Mouse (Mus musculus) heart, embryonic 12.5 days (tissue): ENCODE results near the gene Phf14. TPM values are rescaled to one million over a fixed set of nuclear protein-coding genes. Genes with fewer than 3 reads are reported as not detected.

Experiments used
- ATAC-seq: fragments of 200-750 bp; cut with Nextera tagmentation; 2 replicates; pipeline ENCODE4 v1.8.0; 2017; ENCODE audit warnings: moderate TSS enrichment, moderate library complexity; ENCODE audit not compliant: insufficient number of reproducible peaks, low FRiP score
- H3K27ac ChIP-seq: fragments of 300-500 bp; sonication (generic); 2 replicates; pipeline ENCODE4 v1.5.1; 2016; ENCODE audit warnings: mild to moderate bottlenecking, moderate library complexity; ENCODE audit not compliant: poor library complexity, severe bottlenecking
- H3K27me3 ChIP-seq: fragments of 300-500 bp; sonication (generic); replicated peaks from 2 replicates; pipeline ENCODE4 v1.6.1; 2016; ENCODE audit warnings: mild to moderate bottlenecking, moderate library complexity
- H3K36me3 ChIP-seq: fragments of 300-500 bp; sonication (generic); 2 replicates; pipeline ENCODE4 v1.6.1; 2016; ENCODE audit warnings: mild to moderate bottlenecking, moderate library complexity
- H3K4me1 ChIP-seq: fragments of 300-500 bp; sonication (generic); replicated peaks from 2 replicates; pipeline ENCODE4 v1.6.1; 2016; ENCODE audit warnings: mild to moderate bottlenecking
- H3K4me2 ChIP-seq: fragments of 300-500 bp; sonication (generic); 2 replicates; pipeline ENCODE4 v1.6.1; 2016; ENCODE audit warnings: mild to moderate bottlenecking, moderate library complexity
- H3K4me3 ChIP-seq: fragments of 300-500 bp; sonication (generic); 2 replicates; pipeline ENCODE4 v1.5.1; 2016; ENCODE audit warnings: mild to moderate bottlenecking
- H3K9ac ChIP-seq: fragments of 300-500 bp; sonication (generic); 2 replicates; pipeline ENCODE4 v1.6.1; 2016; ENCODE audit warnings: mild to moderate bottlenecking, moderate library complexity
- H3K9me3 ChIP-seq: fragments of 300-500 bp; sonication (generic); replicated peaks from 2 replicates; pipeline ENCODE4 v1.6.1; 2016; ENCODE audit warnings: mild to moderate bottlenecking, moderate library complexity
- WGBS: fragments of 180-500 bp; shearing (Covaris S2); methylation state at CpG from one replicate; pipeline ENCODE4 v1.1.7; 2016; 5-methylcytosine and 5-hydroxymethylcytosine counted together
- polyA plus RNA-seq: library from polyadenylated mRNA; unstranded; fragments of >200 nt; fragmentation: Nextera tagmentation; extraction: Ambion mirVana; gene quantifications from 2 replicates; pipeline ENCODE4 v1.2.1, GENCODE M21; 2016

The Phf14 gene
- polyA plus RNA-seq, 1 experiment from 2014 or later = 47.7 TPM

GRCm38 (mm10) chr6:12089439-12089992 lies 181.9 kb downstream of the Phf14 start:
- no peak overlapping the region for H3K27ac ChIP-seq
- H3K36me3 ChIP-seq = no peaks in the 10 kb centered on the region
- ATAC-seq = no peak
- 64% methylated on average over 3 of the region's 3 CpGs for WGBS
- no peak overlapping the region for H3K4me2 ChIP-seq
- H3K9me3 ChIP-seq = 0 out of 2 replicates have a peak, but pooled peaks cover 3% of the 10 kb centered on the region
- H3K27me3 ChIP-seq = no peaks in the 10 kb centered on the region
- no peak overlapping the region for H3K4me3 ChIP-seq
- H3K4me1 ChIP-seq = peaks cover 5% of the 10 kb centered on the region; the same call in 1 of the 2 replicates
- no peak overlapping the region for H3K9ac ChIP-seq

GRCm38 (mm10) chr6:12095716-12096115 lies 188.1 kb downstream of the Phf14 start:
- Histone ChIP-seq H3K4me3 (no peak overlapping the region), H3K36me3 (no peaks in the 10 kb centered on the region), H3K4me1 (peaks cover 5% of the 10 kb centered on the region; the same call in 1 of the 2 replicates), H3K9ac (no peak overlapping the region), H3K9me3 (0 out of 2 replicates have a peak, but pooled peaks cover 3% of the 10 kb centered on the region), H3K27me3 (no peaks in the 10 kb centered on the region), H3K27ac (no peak overlapping the region), H3K4me2 (no peak overlapping the region)
- ATAC-seq = no peak
- WGBS = 65% methylated on average over 1 of the region's 1 CpGs

- no peak overlapping the region for H3K27ac ChIP-seq
- H3K9me3 ChIP-seq = no peaks in the 10 kb centered on the region
- 42% methylated on average over 4 of the region's 4 CpGs for WGBS
- H3K9ac ChIP-seq = no peak overlapping the region
- H3K4me3 ChIP-seq = 0 out of 2 replicates have a peak overlapping the region, but pooled peaks have one; percentile 4
- peaks cover 5% of the 10 kb centered on the region; the same call in 1 of the 2 replicates for H3K4me1 ChIP-seq
- no peaks in the 10 kb centered on the region for H3K27me3 ChIP-seq
- H3K4me2 ChIP-seq = peak overlapping the region; percentile 46
- ATAC-seq = no peak
- H3K36me3 ChIP-seq = no peaks in the 10 kb centered on the region
Observed at GRCm38 (mm10) chr6:12097125-12097524, 189.5 kb downstream of the Phf14 start.

- H3K36me3 ChIP-seq = no peaks in the 10 kb centered on the region
- no peaks in the 10 kb centered on the region for H3K9me3 ChIP-seq
- H3K9ac ChIP-seq = no peak overlapping the region
- H3K4me1 ChIP-seq = no peaks in the 10 kb centered on the region
- no peak overlapping the region for H3K27ac ChIP-seq
- no peaks in the 10 kb centered on the region for H3K27me3 ChIP-seq
- ATAC-seq = no peak
- H3K4me3 ChIP-seq = no peak overlapping the region
- H3K4me2 ChIP-seq = no peak overlapping the region
- 24% methylated on average over 4 of the region's 4 CpGs for WGBS
Observed at GRCm38 (mm10) chr6:12105144-12105543, 197.5 kb downstream of the Phf14 start.

GRCm38 (mm10) chr6:12107326-12107725 lies 199.7 kb downstream of the Phf14 start:
- ATAC-seq = no peak
- H3K4me3 ChIP-seq = no peak overlapping the region
- peak overlapping the region; percentile 23; the same call in 1 of the 2 replicates for H3K4me2 ChIP-seq
- no peak overlapping the region for H3K27ac ChIP-seq
- no peaks in the 10 kb centered on the region for H3K27me3 ChIP-seq
- H3K36me3 ChIP-seq = no peaks in the 10 kb centered on the region
- H3K9me3 ChIP-seq = no peaks in the 10 kb centered on the region
- WGBS = 31% methylated on average over 10 of the region's 10 CpGs
- no peaks in the 10 kb centered on the region for H3K4me1 ChIP-seq
- H3K9ac ChIP-seq = no peak overlapping the region

GRCm38 (mm10) chr6:12107786-12108185 lies 200.2 kb downstream of the Phf14 start:
- ATAC-seq = no peak
- 20% methylated on average over 8 of the region's 8 CpGs for WGBS

GRCm38 (mm10) chr6:12116926-12117818 lies 209.6 kb downstream of the Phf14 start:
- Histone ChIP-seq H3K4me3 (no peak overlapping the region), H3K9me3 (no peaks in the 10 kb centered on the region), H3K27ac (no peak overlapping the region), H3K4me1 (peaks cover 8% of the 10 kb centered on the region; the same call in 1 of the 2 replicates), H3K4me2 (no peak overlapping the region), H3K27me3 (no peaks in the 10 kb centered on the region), H3K9ac (no peak overlapping the region), H3K36me3 (no peaks in the 10 kb centered on the region)
- 50% methylated on average over 11 of the region's 11 CpGs for WGBS
- no peak for ATAC-seq

More at GRCm38 (mm10) chr6:12107786-12108185, 200.2 kb downstream of the Phf14 start:
- Histone ChIP-seq H3K9me3 (no peaks in the 10 kb centered on the region), H3K4me3 (no peak overlapping the region), H3K27me3 (no peaks in the 10 kb centered on the region), H3K36me3 (no peaks in the 10 kb centered on the region), H3K27ac (no peak overlapping the region), H3K9ac (no peak overlapping the region), H3K4me2 (peak overlapping the region; percentile 23; the same call in 1 of the 2 replicates), H3K4me1 (no peaks in the 10 kb centered on the region)

GRCm38 (mm10) chr6:12117819-12118570 lies 210.4 kb downstream of the Phf14 start:
- no peak overlapping the region for H3K4me3 ChIP-seq
- no peak overlapping the region for H3K4me2 ChIP-seq
- H3K9me3 ChIP-seq = no peaks in the 10 kb centered on the region
- H3K27me3 ChIP-seq = no peaks in the 10 kb centered on the region
- WGBS = 77% methylated on average over 9 of the region's 9 CpGs
- ATAC-seq = no peak
- no peak overlapping the region for H3K27ac ChIP-seq
- no peak overlapping the region for H3K9ac ChIP-seq
- H3K36me3 ChIP-seq = no peaks in the 10 kb centered on the region
- peaks cover 8% of the 10 kb centered on the region; the same call in 1 of the 2 replicates for H3K4me1 ChIP-seq

GRCm38 (mm10) chr6:12122759-12123158 lies 215.2 kb downstream of the Phf14 start:
- Histone ChIP-seq H3K36me3 (no peaks in the 10 kb centered on the region), H3K9ac (no peak overlapping the region), H3K4me1 (0 out of 2 replicates have a peak, but pooled peaks cover 5% of the 10 kb centered on the region), H3K4me2 (no peak overlapping the region), H3K27me3 (no peaks in the 10 kb centered on the region), H3K27ac (no peak overlapping the region), H3K9me3 (no peaks in the 10 kb centered on the region), H3K4me3 (no peak overlapping the region)
- ATAC-seq = no peak

- Histone ChIP-seq H3K9me3 (no peaks in the 10 kb centered on the region), H3K4me2 (peak overlapping the region; percentile 47), H3K36me3 (no peaks in the 10 kb centered on the region), H3K4me1 (0 out of 2 replicates have a peak, but pooled peaks cover 5% of the 10 kb centered on the region), H3K27ac (no peak overlapping the region), H3K27me3 (no peaks in the 10 kb centered on the region), H3K9ac (no peak overlapping the region), H3K4me3 (no peak overlapping the region)
- 28% methylated on average over 17 of the region's 17 CpGs for WGBS
- ATAC-seq = peak; percentile 64; the same call in 1 of the 2 replicates
Observed at GRCm38 (mm10) chr6:12125031-12125803, 217.6 kb downstream of the Phf14 start.
